Mouse (Mus musculus) spleen, postnatal 14 days (tissue): Measurements from ENCODE around the gene Snapc3.
"Not testable (repeated sequence)": the region's sequence is repeated elsewhere in the genome, so short reads cannot be mapped to it uniquely, and the experiment has no call there.

Experiments
- DNase-seq, 2 experiments: peaks; one replicate each; pipeline ENCODE4 v3.0.0; 2021 to 2022; ENCODE audit warnings: low spot score in 2 of 2

Gene Snapc3

GRCm38 (mm10) chr4:83500154-83501036 is 82.9 kb downstream of the Snapc3 start:
- DNase-seq: no peak

DNA sequence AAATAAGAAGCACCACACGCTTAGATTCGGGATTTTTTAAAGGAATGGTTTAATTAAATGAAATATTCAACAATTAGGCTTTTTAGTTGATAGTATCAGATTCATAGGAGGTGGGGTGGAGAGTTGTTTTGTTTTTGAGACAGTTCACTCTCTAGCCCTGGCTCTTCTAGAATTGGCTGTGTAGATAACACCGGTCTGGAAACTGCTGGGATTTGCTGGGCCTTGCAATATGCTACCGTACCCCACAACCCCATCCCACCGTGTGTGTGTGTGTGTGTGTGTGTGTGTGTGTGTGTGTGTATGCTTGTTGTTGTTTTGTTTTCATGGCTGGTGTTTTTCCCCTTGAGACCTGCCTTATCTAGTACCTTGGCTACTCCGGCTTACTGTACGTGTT is 83.5 kb downstream of the Snapc3 start:
- no peak for DNase-seq

DNA sequence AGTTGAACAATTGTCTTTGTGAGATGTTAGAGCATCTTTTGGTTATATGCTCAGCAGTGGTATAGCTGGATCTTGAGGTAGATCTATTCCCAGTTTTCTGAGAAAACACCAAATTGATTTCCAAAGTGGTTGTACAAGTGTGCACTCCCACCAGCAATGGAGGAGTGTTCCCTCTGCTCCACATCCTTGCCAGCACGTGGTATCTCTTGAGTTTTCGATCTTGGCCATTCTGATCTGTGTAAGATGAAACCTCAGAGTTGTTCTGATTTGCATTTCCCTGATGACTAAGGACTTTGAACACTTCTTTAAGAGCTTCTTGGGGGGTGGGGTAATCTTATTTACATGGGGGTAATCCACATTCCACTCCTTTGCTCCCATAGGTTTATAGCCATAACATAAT is 92.1 kb downstream of the Snapc3 start:
- DNase-seq: no peak

DNA sequence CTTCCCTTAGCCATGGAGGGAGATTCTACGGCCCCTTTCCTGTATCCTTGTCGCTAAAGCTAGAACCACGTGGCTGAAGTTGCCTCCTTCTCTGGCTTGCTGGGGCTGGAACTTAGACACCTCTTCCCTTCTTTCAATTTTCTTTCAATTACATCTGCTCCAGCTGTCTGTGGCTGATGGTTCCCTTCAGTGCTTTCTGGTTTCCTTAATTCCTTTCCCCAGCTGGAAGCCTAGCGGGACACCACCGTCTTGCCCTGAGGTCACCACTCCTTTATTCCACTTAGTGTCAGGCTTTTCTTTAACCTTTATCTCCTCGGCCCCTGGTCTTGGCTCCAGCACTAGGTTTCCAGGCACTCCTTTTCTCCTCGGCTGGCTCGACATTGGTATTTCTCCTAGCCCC is 93.6 kb downstream of the Snapc3 start:
- no peak for DNase-seq

DNA sequence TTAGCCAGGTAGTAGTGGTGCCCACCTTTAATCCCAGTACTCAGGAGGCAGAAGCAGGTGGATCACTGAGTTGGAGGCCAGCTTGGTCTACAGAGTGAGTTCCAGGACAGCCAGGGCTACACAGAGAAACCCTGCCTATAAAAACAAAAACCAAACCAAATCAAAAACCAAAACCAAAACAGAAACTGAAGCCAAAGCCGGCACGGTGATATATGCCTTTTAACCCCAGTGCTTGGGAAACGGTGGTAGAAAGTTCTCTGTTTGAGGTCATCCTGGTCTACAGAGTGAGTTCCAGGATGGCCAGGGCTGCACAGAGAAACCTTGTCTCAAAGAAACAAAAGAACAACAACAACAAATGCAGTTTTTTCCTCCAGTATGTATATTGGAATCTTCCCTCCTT is 94.7 kb downstream of the Snapc3 start:
- no peak for DNase-seq

DNA sequence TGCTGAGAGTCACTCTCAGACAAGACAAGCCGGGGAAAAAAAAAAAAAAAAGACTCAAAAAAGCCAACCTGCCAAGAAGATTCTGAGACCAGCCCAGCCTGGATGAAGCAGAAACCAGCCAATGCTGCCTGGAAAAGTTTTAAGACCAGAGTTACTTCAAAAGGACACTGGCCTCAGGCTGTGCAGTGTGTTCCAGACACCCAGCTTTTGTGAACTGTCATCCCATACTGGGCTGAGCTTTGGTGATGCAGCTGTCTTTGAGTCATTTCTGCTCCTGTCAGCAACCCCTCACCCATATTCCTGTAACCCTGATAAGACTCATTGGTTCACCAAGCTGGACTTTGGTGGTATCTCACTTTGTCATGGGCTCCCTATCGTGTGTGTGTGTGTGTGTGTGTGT is 95.1 kb downstream of the Snapc3 start:
- DNase-seq: no peak

GRCm38 (mm10) chr4:83514183-83514582 is 96.7 kb downstream of the Snapc3 start:
- no peak for DNase-seq

GRCm38 (mm10) chr4:83514976-83515669 is 97.6 kb downstream of the Snapc3 start:
- DNase-seq: no peak

- DNase-seq: not testable (repeated sequence)
Observed at GRCm38 (mm10) chr4:83516144-83516543, 98.6 kb downstream of the Snapc3 start.
